Mouse (Mus musculus) midbrain, embryonic 14.5 days (tissue): ENCODE measurements around the gene Rad23a. TPM values are rescaled to one million over a fixed set of nuclear protein-coding genes. Genes with fewer than 3 reads are reported as not detected.

Experiments used
- ATAC-seq: fragments of 200-750 bp; cut with Nextera tagmentation; 2 replicates; pipeline ENCODE4 v1.8.0; 2017; ENCODE audit warnings: moderate number of reproducible peaks, moderate library complexity; ENCODE audit not compliant: low FRiP score, low TSS enrichment
- DNase-seq: peaks from one replicate; pipeline ENCODE4 v3.0.0-alpha.2; 2015
- H3K27ac ChIP-seq: fragments of 300-500 bp; sonication (generic); replicated peaks from 2 replicates; pipeline ENCODE4 v1.5.1; 2014; ENCODE audit warnings: mild to moderate bottlenecking, low read depth, low read length, moderate library complexity
- H3K27me3 ChIP-seq: fragments of 300-500 bp; sonication (generic); 2 replicates; pipeline ENCODE4 v1.6.1; 2014; ENCODE audit warnings: low read length, control low read depth, mixed read lengths; ENCODE audit not compliant: control insufficient read depth, insufficient read depth
- H3K36me3 ChIP-seq: fragments of 300-500 bp; sonication (generic); 2 replicates; pipeline ENCODE4 v1.6.1; 2014; ENCODE audit warnings: low read length, control low read depth; ENCODE audit not compliant: control insufficient read depth, insufficient read depth
- H3K4me1 ChIP-seq: fragments of 300-500 bp; sonication (generic); 2 replicates; pipeline ENCODE4 v1.6.1; 2014; ENCODE audit warnings: mild to moderate bottlenecking, antibody characterized with exemption, low read length, control low read depth; ENCODE audit not compliant: control insufficient read depth, insufficient read depth
- H3K4me2 ChIP-seq: fragments of 300-500 bp; sonication (generic); 2 replicates; pipeline ENCODE4 v1.6.1; 2014; ENCODE audit warnings: mild to moderate bottlenecking, low read length, moderate library complexity
- H3K4me3 ChIP-seq: fragments of 300-500 bp; sonication (generic); replicated peaks from 2 replicates; pipeline ENCODE4 v1.5.1; 2014; ENCODE audit warnings: low read depth, low read length
- H3K9ac ChIP-seq: fragments of 300-500 bp; sonication (generic); replicated peaks from 2 replicates; pipeline ENCODE4 v1.6.1; 2014; ENCODE audit warnings: mild to moderate bottlenecking, low read length, moderate library complexity
- H3K9me3 ChIP-seq: fragments of 300-500 bp; sonication (generic); 2 replicates; pipeline ENCODE4 v1.6.1; 2016; ENCODE audit warnings: low read length, control low read depth, mixed read lengths; ENCODE audit not compliant: control insufficient read depth
- WGBS: fragments of 180-500 bp; shearing (Covaris S2); extraction: QIAGEN DNeasy Blood & Tissue Kit; methylation state at CpG from one replicate; pipeline ENCODE4 v1.1.7; 2014; 5-methylcytosine and 5-hydroxymethylcytosine counted together
- microRNA-seq: library from miRNA; unstranded; fragments of <30 nt; microRNA quantifications from one replicate; pipeline ENCODE4, GENCODE M21; 2016
- polyA plus RNA-seq: library from polyadenylated mRNA; unstranded; fragments of >200 nt; fragmentation: Nextera tagmentation; extraction: Ambion mirVana; gene quantifications from 2 replicates; pipeline ENCODE4 v1.2.1, GENCODE M21; 2014

Gene Rad23a
- polyA plus RNA-seq, 1 experiment from 2014 or later: 84.3 TPM

- peaks cover 99% of the 10 kb centered on the region for H3K27me3 ChIP-seq
- WGBS: 2% methylated on average over 48 of the region's 48 CpGs
- no peaks in the 10 kb centered on the region for H3K9me3 ChIP-seq
- 0 out of 2 replicates have a peak overlapping the region, but pooled peaks have one; percentile 5 for H3K4me3 ChIP-seq
- no peak overlapping the region for H3K9ac ChIP-seq
- DNase-seq (no peak), ATAC-seq (no peak)
- H3K27ac ChIP-seq: no peak overlapping the region
- no peaks in the 10 kb centered on the region for H3K4me1 ChIP-seq
- no peaks in the 10 kb centered on the region for H3K36me3 ChIP-seq
- H3K4me2 ChIP-seq: peak overlapping the region; percentile 33
Observed at GRCm38 (mm10) chr8:84784681-84785505, 55.6 kb downstream of the Rad23a start.

Small RNAs within 50 kb of the gene (microRNA-seq; reads per million reads assigned to microRNA genes)
- gene Mir7069: 3.8 reads per million, percentile 23 among the genes with 10 or more reads in this experiment

Other genes starting within 250 kb of the Rad23a start
- gene Ier2, start 177.8 kb downstream of the Rad23a start, polyA plus RNA-seq: 15.5 and 16.0 TPM in 2 replicates
- gene Trmt1, start 154.4 kb downstream of the Rad23a start, polyA plus RNA-seq: 56.9 and 59.6 TPM in 2 replicates
- 19.1 and 20.2 TPM in 2 replicates for gene Nacc1, start 152.8 kb downstream of the Rad23a start, polyA plus RNA-seq
- 1.5 and 3.8 TPM in 2 replicates for gene Lyl1, start 139.2 kb downstream of the Rad23a start, polyA plus RNA-seq
- gene G430095P16Rik, start 117.7 kb downstream of the Rad23a start, polyA plus RNA-seq: 0.67 and 0.91 TPM in 2 replicates
- 45.9 and 49.8 TPM in 2 replicates for gene Nfix, start 40.3 kb downstream of the Rad23a start, polyA plus RNA-seq
- gene Dand5, start 17.8 kb downstream of the Rad23a start, polyA plus RNA-seq: 9.9 and 12.7 TPM in 2 replicates
- 32.7 and 35.8 TPM in 2 replicates for gene Gadd45gip1, start 9.1 kb downstream of the Rad23a start, polyA plus RNA-seq
- gene Calr, start 6.3 kb upstream of the Rad23a start, polyA plus RNA-seq: 434 and 525 TPM in 2 replicates
- gene Farsa, start 16.3 kb upstream of the Rad23a start, polyA plus RNA-seq: 95.6 and 111 TPM in 2 replicates
- 17.4 and 27.4 TPM in 2 replicates for gene Syce2, start 31.4 kb upstream of the Rad23a start, polyA plus RNA-seq
- gene Gcdh, start 53.3 kb upstream of the Rad23a start, polyA plus RNA-seq: 22.4 and 25.9 TPM in 2 replicates
- gene Klf1, start 61.3 kb upstream of the Rad23a start, polyA plus RNA-seq: 0.19 and 0.63 TPM in 2 replicates
- 4.0 and 5.4 TPM in 2 replicates for gene Dnase2a, start 67.9 kb upstream of the Rad23a start, polyA plus RNA-seq
- gene Mast1, start 96.7 kb upstream of the Rad23a start, polyA plus RNA-seq: 69.5 and 69.9 TPM in 2 replicates
- gene Rtbdn, start 106.3 kb upstream of the Rad23a start, polyA plus RNA-seq: 0.99 and 1.4 TPM in 2 replicates
- gene Gm49661, start 128.8 kb upstream of the Rad23a start, polyA plus RNA-seq: not detected in 2 replicates
- 1,531 and 1,588 TPM in 2 replicates for gene Prdx2, start 128.9 kb upstream of the Rad23a start, polyA plus RNA-seq
- 51.7 and 54.4 TPM in 2 replicates for gene Rnaseh2a, start 129.1 kb upstream of the Rad23a start, polyA plus RNA-seq
- gene Junb, start 138.1 kb upstream of the Rad23a start, polyA plus RNA-seq: 4.3 and 5.7 TPM in 2 replicates
- gene Hook2, start 149.9 kb upstream of the Rad23a start, polyA plus RNA-seq: 25.8 and 31.4 TPM in 2 replicates
- gene Best2, start 173.9 kb upstream of the Rad23a start, polyA plus RNA-seq: not detected in 2 replicates
- gene Asna1, start 184.6 kb upstream of the Rad23a start, polyA plus RNA-seq: 130 and 155 TPM in 2 replicates
- 157 and 191 TPM in 2 replicates for gene Trir, start 186.2 kb upstream of the Rad23a start, polyA plus RNA-seq
- gene Tnpo2, start 196.2 kb upstream of the Rad23a start, polyA plus RNA-seq: 32.0 and 41.0 TPM in 2 replicates
- 65.0 and 80.9 TPM in 2 replicates for gene Fbxw9, start 219.4 kb upstream of the Rad23a start, polyA plus RNA-seq
- gene Gm5741, start 227.3 kb upstream of the Rad23a start, polyA plus RNA-seq: 1.7 TPM in 1 of 2 replicates, not detected in the other
- 88.8 and 95.8 TPM in 2 replicates for gene Dhps, start 231.1 kb upstream of the Rad23a start, polyA plus RNA-seq
- gene Wdr83os, start 240.1 kb upstream of the Rad23a start, polyA plus RNA-seq: 141 and 154 TPM in 2 replicates
- 53.9 and 58.2 TPM in 2 replicates for gene Wdr83, start 240.6 kb upstream of the Rad23a start, polyA plus RNA-seq
- gene Man2b1, start 242.6 kb upstream of the Rad23a start, polyA plus RNA-seq: 13.3 and 17.2 TPM in 2 replicates